Mouse (Mus musculus): ENCODE data around the gene Klk6. TPM values are rescaled to one million over a fixed set of nuclear protein-coding genes. Genes with fewer than 3 reads are reported as not detected.

Gene Klk6
- polyA plus RNA-seq, 1 experiment: not detected

DNA sequence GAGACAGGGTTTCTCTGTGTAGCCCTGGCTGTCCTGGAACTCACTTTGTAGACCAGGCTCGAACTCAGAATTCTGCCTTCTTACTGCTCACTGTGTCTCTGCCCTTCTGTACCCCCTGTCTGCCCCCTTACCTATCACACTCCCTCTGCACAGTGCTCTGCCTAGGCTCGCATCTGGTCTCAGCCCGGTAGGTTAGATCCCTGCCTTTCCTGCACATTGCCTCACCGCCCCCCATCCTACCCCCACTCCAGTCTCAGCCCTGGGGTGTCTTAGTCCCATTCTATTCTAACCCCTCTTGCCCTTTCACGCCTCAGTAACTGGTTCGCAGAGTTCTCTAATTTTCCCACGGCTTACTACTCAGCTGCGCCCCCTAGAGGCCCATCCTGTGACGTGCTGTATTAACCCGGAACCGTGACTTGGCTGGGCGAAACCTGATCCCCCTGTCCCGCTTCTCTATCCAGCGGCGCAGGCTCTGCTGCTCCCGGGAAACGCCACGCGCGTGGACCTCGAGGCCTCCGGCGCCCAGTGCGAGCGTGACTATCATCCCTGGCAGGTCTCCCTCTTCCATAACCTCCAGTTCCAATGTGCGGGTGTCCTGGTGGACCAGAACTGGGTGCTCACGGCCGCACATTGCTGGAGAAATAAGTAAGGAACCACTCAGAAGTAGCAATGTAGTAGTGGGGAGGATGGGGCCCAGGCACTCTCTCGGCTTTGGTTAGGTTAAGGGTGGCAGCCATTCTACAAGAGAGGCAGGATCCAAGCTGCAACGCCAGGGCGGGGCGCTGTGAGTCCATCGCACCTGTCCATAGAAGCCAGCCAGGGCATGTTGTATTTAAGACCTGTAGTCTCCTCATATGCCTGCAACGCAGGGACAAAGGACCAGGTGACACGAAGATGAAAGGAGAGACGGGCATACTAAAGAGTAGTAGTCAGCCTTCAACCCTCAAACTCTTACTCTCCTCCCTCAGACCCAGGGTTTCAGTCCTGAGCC is 41.7 kb upstream of the Klk6 start:
- H3K4me1 ChIP-seq (ENCODE audit: control insufficient read depth, insufficient read depth, low read length): no peaks in the 10 kb centered on the region
- TF ChIP-seq POLR2A (IDR thresholded peaks at IDR 0.05; ENCODE audit: borderline replicate concordance, low read depth, low read length) (no peak), CTCF (IDR thresholded peaks at IDR 0.05; ENCODE audit: low read depth, low read length) (peak; percentile 91)
- H3K27ac ChIP-seq (ENCODE audit: insufficient read depth, low read depth, low read length): no peak overlapping the region
- peak overlapping the region; percentile 30 for H3K4me3 ChIP-seq (ENCODE audit: insufficient read depth, low read length)

DNA sequence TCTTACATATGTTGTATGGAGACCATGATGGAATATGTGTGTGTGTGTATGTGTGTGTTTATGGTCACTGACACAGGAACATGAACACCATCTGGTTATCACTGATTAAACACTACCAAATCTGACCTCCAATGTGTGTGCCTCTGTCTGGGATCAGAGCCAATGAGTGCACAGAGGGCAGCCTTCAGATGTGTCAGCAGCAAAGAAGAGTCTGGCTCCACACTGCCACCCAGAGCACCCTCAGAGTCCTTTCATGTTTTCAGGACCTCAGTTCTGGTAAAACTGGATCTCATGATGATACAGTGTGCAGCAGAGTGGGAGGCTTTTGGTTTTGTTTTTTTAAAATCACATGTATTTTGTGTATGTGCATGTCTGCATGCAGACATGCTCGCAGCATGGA is 39.0 kb upstream of the Klk6 start:
- Histone ChIP-seq H3K4me1 (ENCODE audit: control insufficient read depth, insufficient read depth, low read length) (no peaks in the 10 kb centered on the region), H3K4me3 (ENCODE audit: insufficient read depth, low read length) (no peak overlapping the region), H3K27ac (ENCODE audit: insufficient read depth, low read depth, low read length) (no peak overlapping the region)
- TF ChIP-seq CTCF (IDR thresholded peaks at IDR 0.05; ENCODE audit: low read depth, low read length) (no peak), POLR2A (IDR thresholded peaks at IDR 0.05; ENCODE audit: borderline replicate concordance, low read depth, low read length) (no peak)

DNA sequence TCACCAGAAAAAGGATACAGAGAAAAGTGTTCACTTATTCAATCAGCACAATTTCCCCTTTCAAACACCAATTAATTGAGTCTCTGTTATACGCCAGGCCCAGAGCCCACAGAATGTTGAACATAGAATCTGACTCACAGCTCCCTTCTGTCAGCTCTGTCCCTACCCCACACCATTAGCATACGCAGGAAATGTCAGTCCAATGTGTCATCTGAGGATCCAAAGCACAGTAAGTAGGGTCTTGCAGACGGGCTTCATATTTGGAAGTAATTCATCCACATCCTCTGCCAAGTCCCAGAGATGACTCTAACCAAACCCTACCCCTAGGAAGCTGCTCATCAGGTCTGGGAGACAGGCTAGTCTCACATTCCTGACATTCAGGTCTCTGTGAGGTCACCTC is 36.2 kb upstream of the Klk6 start:
- Histone ChIP-seq H3K4me3 (ENCODE audit: insufficient read depth, low read length) (no peak overlapping the region), H3K4me1 (ENCODE audit: control insufficient read depth, insufficient read depth, low read length) (no peaks in the 10 kb centered on the region), H3K27ac (ENCODE audit: insufficient read depth, low read depth, low read length) (no peak overlapping the region)
- TF ChIP-seq POLR2A (IDR thresholded peaks at IDR 0.05; ENCODE audit: borderline replicate concordance, low read depth, low read length) (no peak), CTCF (IDR thresholded peaks at IDR 0.05; ENCODE audit: low read depth, low read length) (no peak)

DNA sequence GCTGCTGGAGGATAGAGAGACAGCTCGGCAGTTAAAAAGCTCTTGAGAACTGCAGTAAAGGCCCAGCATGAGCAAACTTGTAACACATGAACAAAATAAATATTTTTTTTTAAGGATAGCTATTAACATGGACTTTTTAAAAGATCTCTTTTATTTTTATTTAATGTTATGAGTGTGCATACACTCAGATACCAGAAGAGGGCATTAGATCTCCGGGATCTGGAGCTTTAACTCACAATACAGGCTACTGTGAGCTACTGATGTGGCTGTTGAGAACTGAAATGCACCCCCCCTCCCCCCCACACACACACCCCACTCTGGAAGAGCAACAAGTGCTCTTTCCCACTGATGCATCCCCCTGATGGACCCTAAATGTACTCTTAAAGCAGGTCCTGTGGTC is 35.0 kb upstream of the Klk6 start:
- Histone ChIP-seq H3K4me3 (ENCODE audit: insufficient read depth, low read length) (no peak overlapping the region), H3K27ac (ENCODE audit: insufficient read depth, low read depth, low read length) (no peak overlapping the region), H3K4me1 (ENCODE audit: control insufficient read depth, insufficient read depth, low read length) (no peaks in the 10 kb centered on the region)
- TF ChIP-seq CTCF (IDR thresholded peaks at IDR 0.05; ENCODE audit: low read depth, low read length) (no peak), POLR2A (IDR thresholded peaks at IDR 0.05; ENCODE audit: borderline replicate concordance, low read depth, low read length) (no peak)

DNA sequence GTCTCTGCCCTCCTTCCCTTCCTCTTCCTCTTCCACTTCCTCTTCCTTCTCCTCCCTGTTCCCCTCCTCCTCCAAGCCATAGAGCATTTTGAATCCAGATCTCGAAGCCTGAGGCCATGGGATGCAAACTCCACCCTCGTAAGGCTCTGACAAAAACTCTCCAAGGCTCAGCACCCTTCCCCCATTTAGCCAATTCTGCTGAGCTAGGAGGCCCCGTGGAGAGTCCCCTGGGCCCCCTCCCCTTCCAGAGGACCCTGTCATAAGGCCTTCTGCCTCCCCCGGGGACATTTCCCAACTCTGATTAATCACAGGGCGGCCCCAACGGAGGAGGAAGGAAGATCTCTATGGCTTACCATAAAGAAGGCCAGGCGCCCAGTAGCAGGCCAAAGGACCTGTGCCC is 32.7 kb upstream of the Klk6 start, which contains the start of gene Klk9:
TSS of gene Klk9 (plus strand) at position 301 of the 400 bp plus-strand sequence.
- no peak within 1 kb of the TSS for H3K27ac ChIP-seq (ENCODE audit: insufficient read depth, low read depth, low read length)
- H3K4me3 ChIP-seq (ENCODE audit: insufficient read depth, low read length): no peak within 1 kb of the TSS
- 0 out of 2 replicates have a peak, but pooled peaks cover 1% of the 10 kb centered on the region for H3K4me1 ChIP-seq (ENCODE audit: control insufficient read depth, insufficient read depth, low read length)
- TF ChIP-seq POLR2A (IDR thresholded peaks at IDR 0.05; ENCODE audit: borderline replicate concordance, low read depth, low read length): no peak
- no peak for TF ChIP-seq CTCF (IDR thresholded peaks at IDR 0.05; ENCODE audit: low read depth, low read length)

DNA sequence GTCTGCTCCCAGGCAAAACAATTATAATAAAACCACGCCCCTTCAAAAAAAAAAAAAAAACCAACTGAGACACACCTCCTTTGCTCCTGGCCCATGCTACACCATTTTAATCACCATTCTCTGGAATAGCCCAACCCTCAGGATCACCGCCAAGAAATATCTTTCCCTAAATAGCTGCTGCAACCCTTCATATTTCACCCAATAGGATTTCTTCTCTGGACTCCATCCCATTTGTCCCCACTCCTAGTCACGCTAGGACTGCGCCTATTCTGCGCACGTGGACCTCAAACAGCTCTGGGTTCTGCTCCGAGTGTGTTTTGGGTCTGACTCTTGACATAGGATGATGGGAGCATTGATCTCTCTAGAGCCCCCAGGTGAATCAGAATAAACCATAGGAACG is 27.9 kb upstream of the Klk6 start:
- Histone ChIP-seq H3K4me1 (ENCODE audit: control insufficient read depth, insufficient read depth, low read length) (0 out of 2 replicates have a peak, but pooled peaks cover 4% of the 10 kb centered on the region), H3K4me3 (ENCODE audit: insufficient read depth, low read length) (peak overlapping the region; percentile 62; the same call in 1 of the 2 replicates), H3K27ac (ENCODE audit: insufficient read depth, low read depth, low read length) (no peak overlapping the region)
- TF ChIP-seq POLR2A (IDR thresholded peaks at IDR 0.05; ENCODE audit: borderline replicate concordance, low read depth, low read length): no peak
- no peak for TF ChIP-seq CTCF (IDR thresholded peaks at IDR 0.05; ENCODE audit: low read depth, low read length)

DNA sequence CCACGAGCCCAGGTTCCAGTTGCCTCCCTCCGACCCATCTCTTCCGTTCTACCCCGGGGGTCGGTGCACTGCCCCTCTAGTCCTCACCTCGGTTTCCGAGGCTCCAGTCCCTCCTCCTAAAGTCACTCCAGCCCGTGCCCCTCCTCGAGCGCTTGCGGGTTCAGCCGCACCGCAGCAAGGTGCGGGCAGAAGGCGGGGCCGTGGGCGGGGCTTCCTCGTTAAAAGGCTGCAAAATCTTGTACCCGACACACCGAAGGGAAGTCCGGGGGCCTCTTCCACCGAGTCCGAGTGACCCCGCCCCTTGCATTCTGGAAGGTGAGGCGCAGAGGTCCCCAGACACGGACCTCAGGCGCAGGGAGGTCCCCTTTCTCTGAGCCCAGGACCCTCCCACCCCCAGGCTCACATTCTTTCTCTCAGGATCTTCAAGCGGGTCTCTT is 26.9 kb upstream of the Klk6 start, which contains the start of gene Klk8:
TSS of gene Klk8 (plus strand) at position 245 of the 437 bp plus-strand sequence.
- no peak for TF ChIP-seq POLR2A (IDR thresholded peaks at IDR 0.05; ENCODE audit: borderline replicate concordance, low read depth, low read length)
- no peak for TF ChIP-seq CTCF (IDR thresholded peaks at IDR 0.05; ENCODE audit: low read depth, low read length)
- Histone ChIP-seq H3K27ac (ENCODE audit: insufficient read depth, low read depth, low read length) (no peak within 1 kb of the TSS), H3K4me1 (ENCODE audit: control insufficient read depth, insufficient read depth, low read length) (0 out of 2 replicates have a peak, but pooled peaks cover 4% of the 10 kb centered on the region), H3K4me3 (ENCODE audit: insufficient read depth, low read length) (peak within 1 kb of the TSS; percentile 62)

DNA sequence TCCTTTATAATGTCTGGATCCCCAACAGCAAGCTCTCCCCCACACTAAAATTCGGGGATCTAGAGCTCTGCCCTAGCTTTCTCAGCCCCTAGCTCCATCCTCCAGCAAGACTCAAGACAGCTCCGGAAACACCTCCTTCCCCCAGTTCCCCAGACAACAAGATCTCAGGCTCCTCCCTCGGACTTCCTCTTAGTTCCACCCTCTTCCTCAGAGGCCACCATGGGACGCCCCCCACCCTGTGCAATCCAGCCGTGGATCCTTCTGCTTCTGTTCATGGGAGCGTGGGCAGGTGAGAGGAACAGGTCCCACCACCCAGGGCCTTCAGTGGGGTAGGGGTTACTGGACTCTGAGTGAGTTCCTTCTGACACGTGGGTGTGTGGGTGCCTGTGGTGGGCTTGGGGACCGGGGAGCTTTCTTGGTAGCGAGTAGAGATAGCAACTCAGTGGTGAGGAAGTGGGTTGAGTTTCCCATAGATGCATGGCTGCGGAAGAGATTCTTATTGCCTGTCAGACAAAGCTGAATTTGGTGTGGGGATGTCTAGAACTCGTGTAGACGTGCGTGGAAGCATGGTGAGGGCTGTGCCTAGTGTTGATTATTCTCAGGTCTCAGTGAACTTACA is 26.3 kb upstream of the Klk6 start:
- H3K4me3 ChIP-seq (ENCODE audit: insufficient read depth, low read length): 0 out of 2 replicates have a peak overlapping the region, but pooled peaks have one; percentile 62
- TF ChIP-seq CTCF (IDR thresholded peaks at IDR 0.05; ENCODE audit: low read depth, low read length) (no peak), POLR2A (IDR thresholded peaks at IDR 0.05; ENCODE audit: borderline replicate concordance, low read depth, low read length) (no peak)

DNA sequence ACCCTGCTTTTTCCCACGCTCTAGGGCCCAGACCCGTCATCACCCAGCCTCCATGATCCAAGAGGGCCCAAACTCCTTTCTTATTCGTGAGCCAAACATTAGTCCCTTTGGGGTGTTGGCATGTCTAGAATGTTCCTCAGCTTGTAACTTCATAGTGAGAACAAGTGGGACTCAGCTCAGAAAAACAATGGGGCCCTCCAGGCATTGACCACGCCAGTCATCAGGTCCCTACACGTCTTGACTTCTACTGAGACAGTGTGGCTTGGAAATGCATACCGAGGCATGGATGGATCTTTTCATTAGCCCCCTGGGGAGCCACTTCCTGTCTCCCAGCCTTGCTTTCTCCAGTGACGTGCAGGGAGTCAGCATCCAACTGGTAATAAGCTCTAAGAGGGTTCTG is 24.4 kb upstream of the Klk6 start:
- TF ChIP-seq POLR2A (IDR thresholded peaks at IDR 0.05; ENCODE audit: borderline replicate concordance, low read depth, low read length): no peak
- no peak for TF ChIP-seq CTCF (IDR thresholded peaks at IDR 0.05; ENCODE audit: low read depth, low read length)
- no peak overlapping the region for H3K27ac ChIP-seq (ENCODE audit: insufficient read depth, low read depth, low read length)

More for the DNA sequence above, 26.3 kb upstream of the Klk6 start:
- 0 out of 2 replicates have a peak, but pooled peaks cover 4% of the 10 kb centered on the region for H3K4me1 ChIP-seq (ENCODE audit: control insufficient read depth, insufficient read depth, low read length)
- no peak overlapping the region for H3K27ac ChIP-seq (ENCODE audit: insufficient read depth, low read depth, low read length)

More for the DNA sequence above, 24.4 kb upstream of the Klk6 start:
- H3K4me3 ChIP-seq (ENCODE audit: insufficient read depth, low read length): no peak overlapping the region
- 0 out of 2 replicates have a peak, but pooled peaks cover 4% of the 10 kb centered on the region for H3K4me1 ChIP-seq (ENCODE audit: control insufficient read depth, insufficient read depth, low read length)

All from bone marrow macrophage, adult 2 months (primary cell).